Mouse (Mus musculus) liver, adult 2 months (tissue): Measurements from ENCODE around the gene Pde2a. TPM values are rescaled to one million over a fixed set of nuclear protein-coding genes. Genes with fewer than 3 reads are reported as not detected.
A peak's percentile ranks its signal among the peaks of the same experiment; 100 is the strongest.

Experiments
- DNase-seq: peaks from one replicate; pipeline ENCODE4 v3.0.0-alpha.2; 2011; ENCODE audit warnings: low read depth, low spot score; ENCODE audit errors: extremely low read depth
- H3K27ac ChIP-seq: fragments of 200-500 bp; replicated peaks from 2 replicates; pipeline ENCODE4 v1.5.1; 2012; ENCODE audit warnings: low read depth, mild to moderate bottlenecking, control low read depth, inconsistent platforms, low read length; ENCODE audit not compliant: insufficient read depth
- H3K27me3 ChIP-seq: fragments of 200-500 bp; 2 replicates; pipeline ENCODE4 v1.6.1; 2012; ENCODE audit warnings: mild to moderate bottlenecking, moderate library complexity, low read length, inconsistent platforms; ENCODE audit not compliant: control insufficient read depth, insufficient read depth
- H3K36me3 ChIP-seq: fragments of 200-500 bp; 2 replicates; pipeline ENCODE4 v1.6.1; 2012; ENCODE audit warnings: low read length, inconsistent platforms; ENCODE audit not compliant: control insufficient read depth, insufficient read depth
- H3K4me1 ChIP-seq: fragments of 200-500 bp; 2 replicates; pipeline ENCODE4 v1.6.1; 2011; ENCODE audit warnings: low read length; ENCODE audit not compliant: control insufficient read depth, insufficient read depth
- H3K4me3 ChIP-seq: fragments of 200-500 bp; 2 replicates; pipeline ENCODE4 v1.5.1; 2011; ENCODE audit warnings: low read depth, mild to moderate bottlenecking, control low read depth, low read length, moderate library complexity; ENCODE audit not compliant: insufficient read depth
- H3K79me2 ChIP-seq: fragments of 200-500 bp; 2 replicates; pipeline ENCODE4 v1.6.1; 2012; ENCODE audit warnings: inconsistent platforms, mild to moderate bottlenecking, low read length, moderate library complexity; ENCODE audit not compliant: control insufficient read depth, insufficient read depth
- H3K9ac ChIP-seq: fragments of 200-500 bp; 2 replicates; pipeline ENCODE4 v1.6.1; 2012; ENCODE audit warnings: low read depth, mild to moderate bottlenecking, control low read depth, inconsistent platforms, low read length
- CTCF ChIP-seq: fragments of 200-500 bp; IDR thresholded peaks from 2 replicates; pipeline ENCODE4 v1.5.1; 2011; ENCODE audit warnings: low read depth, low read length, control low read depth
- POLR2A ChIP-seq: fragments of 200-500 bp; IDR thresholded peaks from 2 replicates; pipeline ENCODE4 v1.6.1; 2011; ENCODE audit warnings: low read length, control low read depth; ENCODE audit not compliant: insufficient read depth; ENCODE audit errors: extremely low read depth
- WGBS: fragments of 180-500 bp; shearing (Covaris S2); methylation state at CpG from one replicate; pipeline ENCODE4 v1.1.7; 2018; 5-methylcytosine and 5-hydroxymethylcytosine counted together
- polyA plus RNA-seq: library from polyadenylated mRNA; depleted of rRNA; stranded (reverse); fragments of >200 nt; gene quantifications from 2 replicates; pipeline ENCODE4 v1.2.3, GENCODE M21; 2012
- total RNA-seq: library from RNA; depleted of rRNA; stranded (reverse); fragments of >200 nt; gene quantifications from 2 replicates; pipeline ENCODE4 v1.2.3, GENCODE M21; 2014

Pde2a gene
- total and polyA plus RNA-seq, 2 experiments: 7.7 to 11.4 TPM

DNA sequence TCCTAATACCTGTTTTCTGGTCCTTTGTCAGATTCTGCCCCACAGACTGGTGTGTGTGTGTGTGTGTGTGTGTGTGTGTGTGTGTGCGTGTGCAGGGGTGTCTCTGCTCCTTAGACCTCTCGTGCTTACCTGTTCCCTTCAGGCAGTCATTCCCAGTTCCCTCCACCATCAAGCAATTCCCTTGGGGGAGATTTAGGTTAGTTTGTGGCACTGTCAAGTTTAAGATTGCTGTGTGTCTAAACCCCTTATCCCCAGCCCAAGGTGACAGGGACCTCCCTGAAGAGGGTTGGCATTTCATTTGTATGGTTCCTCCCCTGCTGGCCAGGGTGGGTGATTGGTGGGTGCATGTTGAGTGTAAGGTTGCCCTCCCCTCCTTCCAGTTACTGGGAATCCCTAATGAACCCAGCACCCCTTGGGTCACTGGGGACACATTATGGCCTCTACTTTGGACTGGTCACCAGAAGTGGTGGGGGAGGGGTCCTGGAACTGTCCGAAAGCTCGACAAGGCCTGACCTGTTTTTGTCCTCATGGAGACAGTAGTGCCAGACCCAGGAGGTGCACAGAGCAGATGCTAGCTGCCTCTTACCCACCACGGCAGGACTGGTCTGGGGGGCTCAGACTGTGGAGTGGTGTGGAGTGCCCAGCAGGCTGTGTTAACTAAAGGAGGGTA lies 42.6 kb upstream of the Pde2a start:
- TF ChIP-seq CTCF (no peak), POLR2A (no peak)
- H3K27me3 ChIP-seq: no peaks in the 10 kb centered on the region
- H3K4me1 ChIP-seq: peaks cover 19% of the 10 kb centered on the region
- H3K79me2 ChIP-seq: peaks cover 7% of the 10 kb centered on the region; the same call in 1 of the 2 replicates
- peak overlapping the region; percentile 95 for H3K27ac ChIP-seq
- H3K9ac ChIP-seq: peak overlapping the region; percentile 71
- no peaks in the 10 kb centered on the region for H3K36me3 ChIP-seq
- DNase-seq: peak; percentile 93
- 10% methylated on average over 5 of the region's 5 CpGs for WGBS
- H3K4me3 ChIP-seq: peak overlapping the region; percentile 77

DNA sequence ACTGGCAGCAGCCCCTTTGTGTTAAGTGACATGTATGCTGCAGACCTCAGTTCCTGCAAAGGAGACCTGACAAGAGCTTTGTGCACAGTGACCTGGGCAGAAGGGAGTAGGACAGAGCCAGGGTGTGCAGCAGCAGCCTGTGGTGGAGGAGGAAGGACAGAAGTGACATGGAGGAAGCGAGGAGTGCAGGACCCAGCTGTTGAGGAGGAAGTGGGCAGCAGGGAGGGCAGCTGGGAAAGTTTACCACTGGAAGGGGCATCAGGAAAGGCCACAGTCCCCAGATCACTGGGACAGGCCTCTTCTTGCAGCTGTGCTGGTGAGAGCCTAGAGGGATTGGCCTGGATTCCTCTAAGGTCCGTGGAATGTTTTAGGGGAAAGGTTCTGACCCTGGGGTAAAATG lies 41.8 kb upstream of the Pde2a start:
- WGBS: 17% methylated on average over 2 of the region's 2 CpGs
- Histone ChIP-seq H3K27me3 (no peaks in the 10 kb centered on the region), H3K27ac (peak overlapping the region; percentile 82), H3K36me3 (no peaks in the 10 kb centered on the region), H3K4me3 (peak overlapping the region; percentile 58; the same call in 1 of the 2 replicates), H3K79me2 (peaks cover 7% of the 10 kb centered on the region; the same call in 1 of the 2 replicates), H3K9ac (peak overlapping the region; percentile 58), H3K4me1 (peaks cover 19% of the 10 kb centered on the region)
- TF ChIP-seq CTCF (no peak), POLR2A (no peak)
- DNase-seq: peak; percentile 64

DNA sequence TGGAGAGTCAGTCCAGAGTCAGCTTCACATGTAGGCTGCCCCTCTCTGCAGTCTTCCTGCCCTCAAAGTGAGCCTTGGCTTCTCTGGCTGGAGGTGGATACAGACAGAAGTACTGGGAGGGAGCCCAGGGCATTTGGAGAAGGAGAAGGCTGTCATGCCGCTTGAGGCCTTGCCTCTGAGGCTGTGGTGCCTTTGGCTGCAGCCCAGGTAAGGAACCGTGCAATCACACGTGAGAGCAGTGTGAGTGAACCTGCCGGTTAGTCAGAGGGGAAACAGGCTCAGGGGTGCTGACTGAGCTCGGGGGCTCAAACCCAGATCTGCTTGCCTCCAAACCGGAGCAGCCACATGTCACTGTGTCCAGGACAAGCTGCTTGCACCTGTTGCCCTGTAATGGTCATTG lies 40.0 kb upstream of the Pde2a start:
- H3K27ac ChIP-seq: no peak overlapping the region
- no peak overlapping the region for H3K4me3 ChIP-seq
- H3K4me1 ChIP-seq: peaks cover 19% of the 10 kb centered on the region
- H3K27me3 ChIP-seq: no peaks in the 10 kb centered on the region
- H3K36me3 ChIP-seq: no peaks in the 10 kb centered on the region
- H3K9ac ChIP-seq: peak overlapping the region; percentile 34; the same call in 1 of the 2 replicates
- DNase-seq: peak; percentile 76
- no peak for TF ChIP-seq CTCF
- no peak for TF ChIP-seq POLR2A
- H3K79me2 ChIP-seq: peaks cover 7% of the 10 kb centered on the region; the same call in 1 of the 2 replicates
- 48% methylated on average over 6 of the region's 6 CpGs for WGBS

DNA sequence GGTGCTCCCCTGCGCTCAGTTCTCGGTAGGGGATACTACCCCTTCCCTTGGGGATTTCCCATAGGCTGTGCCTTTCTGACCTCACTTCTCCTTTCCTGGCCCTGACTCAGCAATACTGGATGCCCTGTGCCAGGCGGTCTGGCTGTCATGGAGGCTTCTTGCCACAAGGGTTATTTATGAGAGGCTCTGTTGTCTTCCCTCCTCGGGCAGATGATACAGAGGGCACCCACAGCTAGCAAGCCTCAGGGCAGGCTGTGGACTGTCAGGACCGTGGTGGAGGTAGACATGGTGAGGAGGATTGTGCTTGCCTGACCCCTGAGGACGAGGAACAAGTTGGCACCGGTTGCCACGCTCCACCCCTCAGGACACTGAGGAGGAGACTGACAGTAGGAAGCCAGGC lies 39.1 kb upstream of the Pde2a start:
- Histone ChIP-seq H3K4me1 (peaks cover 17% of the 10 kb centered on the region), H3K9ac (no peak overlapping the region), H3K27ac (no peak overlapping the region), H3K4me3 (no peak overlapping the region), H3K79me2 (peaks cover 7% of the 10 kb centered on the region; the same call in 1 of the 2 replicates), H3K27me3 (no peaks in the 10 kb centered on the region), H3K36me3 (peaks cover 4% of the 10 kb centered on the region; the same call in 1 of the 2 replicates)
- 43% methylated on average over 8 of the region's 8 CpGs for WGBS
- no peak for TF ChIP-seq POLR2A
- TF ChIP-seq CTCF: peak; percentile 32
- DNase-seq: peak; percentile 61

DNA sequence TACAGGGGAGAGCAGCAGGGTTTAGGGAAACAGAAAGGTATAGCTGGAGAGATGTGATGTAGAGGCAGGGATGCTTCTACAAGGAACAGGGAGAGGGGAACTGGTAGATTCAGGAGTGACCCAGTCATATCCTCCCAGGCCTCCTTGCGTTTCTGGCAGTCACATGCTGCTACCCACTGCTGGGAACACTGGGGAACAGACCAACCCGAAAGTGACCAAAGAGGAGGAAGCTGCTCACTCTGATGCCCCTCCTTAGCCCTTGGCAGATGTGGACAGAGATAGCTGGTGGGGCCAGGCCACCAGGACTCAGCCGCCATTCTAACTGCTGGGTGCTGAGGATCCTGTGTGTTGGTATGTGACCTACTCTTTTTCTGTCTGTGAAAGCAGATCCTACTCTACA lies 37.7 kb upstream of the Pde2a start:
- DNase-seq: peak; percentile 33
- H3K79me2 ChIP-seq: peaks cover 7% of the 10 kb centered on the region; the same call in 1 of the 2 replicates
- H3K27me3 ChIP-seq: no peaks in the 10 kb centered on the region
- H3K27ac ChIP-seq: no peak overlapping the region
- peaks cover 16% of the 10 kb centered on the region for H3K4me1 ChIP-seq
- no peak overlapping the region for H3K4me3 ChIP-seq
- no peak overlapping the region for H3K9ac ChIP-seq
- H3K36me3 ChIP-seq: peaks cover 6% of the 10 kb centered on the region; the same call in 1 of the 2 replicates
- WGBS: 76% methylated on average over 3 of the region's 3 CpGs
- no peak for TF ChIP-seq CTCF
- TF ChIP-seq POLR2A: no peak

DNA sequence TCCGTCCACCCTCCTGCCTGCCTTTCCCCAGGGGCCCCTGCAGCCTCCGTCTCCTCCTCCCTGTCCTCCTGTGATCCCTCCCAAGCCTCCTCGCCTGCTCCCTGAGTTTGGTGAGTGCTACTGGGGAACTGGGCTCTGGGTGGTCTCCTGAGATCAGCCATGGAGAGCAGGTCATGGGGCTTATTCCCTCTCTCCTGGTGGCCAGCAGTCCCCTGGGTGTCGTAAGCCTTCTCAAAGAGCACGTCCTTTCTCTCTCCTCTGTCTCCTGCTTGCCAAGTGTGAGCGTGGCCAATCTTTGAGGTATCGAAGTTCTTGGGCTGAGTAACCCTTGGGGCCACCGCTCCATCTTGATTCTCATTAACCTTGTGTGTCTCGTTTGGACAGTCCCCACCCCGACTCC lies 36.6 kb upstream of the Pde2a start:
- no peak overlapping the region; the same call in 1 of the 2 replicates for H3K4me3 ChIP-seq
- H3K9ac ChIP-seq: peak overlapping the region; percentile 19
- WGBS: 63% methylated on average over 10 of the region's 10 CpGs
- H3K4me1 ChIP-seq: peaks cover 10% of the 10 kb centered on the region; the same call in 1 of the 2 replicates
- peaks cover 6% of the 10 kb centered on the region; the same call in 1 of the 2 replicates for H3K36me3 ChIP-seq
- TF ChIP-seq CTCF: no peak
- TF ChIP-seq POLR2A: no peak
- H3K27me3 ChIP-seq: no peaks in the 10 kb centered on the region
- peaks cover 4% of the 10 kb centered on the region; the same call in 1 of the 2 replicates for H3K79me2 ChIP-seq
- no peak for DNase-seq
- H3K27ac ChIP-seq: peak overlapping the region; percentile 18; the same call in 1 of the 2 replicates
